Mouse (Mus musculus) stomach, embryonic 16.5 days (tissue): ENCODE measurements at regions not wholly inside any gene's neighbourhood (a gene's known extent, or its start where the extent isn't known, plus 50 kb on each side); places are given as distances from the start of the nearest gene placed in this dataset.

ENCODE experiments used
- ATAC-seq: fragments of 200-750 bp; cut with Nextera tagmentation; 2 replicates; pipeline ENCODE4 v1.8.0; 2017; ENCODE audit warnings: moderate number of reproducible peaks, moderate TSS enrichment; ENCODE audit not compliant: insufficient read depth, low FRiP score
- H3K27ac ChIP-seq: fragments of 300-500 bp; sonication (generic); 2 replicates; pipeline ENCODE4 v1.5.1; 2014; ENCODE audit warnings: low read length
- H3K27me3 ChIP-seq: fragments of 300-500 bp; sonication (generic); 2 replicates; pipeline ENCODE4 v1.6.1; 2014; ENCODE audit warnings: low read length, control low read depth, mixed read lengths; ENCODE audit not compliant: control insufficient read depth, insufficient read depth
- H3K36me3 ChIP-seq: fragments of 300-500 bp; sonication (generic); 2 replicates; pipeline ENCODE4 v1.6.1; 2014; ENCODE audit warnings: low read length; ENCODE audit not compliant: control insufficient read depth, insufficient read depth
- H3K4me1 ChIP-seq: fragments of 300-500 bp; sonication (generic); 2 replicates; pipeline ENCODE4 v1.6.1; 2014; ENCODE audit warnings: low read length, control low read depth, mixed read lengths; ENCODE audit not compliant: control insufficient read depth, insufficient read depth
- H3K4me2 ChIP-seq: fragments of 300-500 bp; sonication (generic); 2 replicates; pipeline ENCODE4 v1.6.1; 2014; ENCODE audit warnings: low read depth, low read length, mixed read lengths
- H3K4me3 ChIP-seq: fragments of 300-500 bp; sonication (generic); replicated peaks from 2 replicates; pipeline ENCODE4 v1.5.1; 2014; ENCODE audit warnings: mild to moderate bottlenecking, low read length
- H3K9ac ChIP-seq: fragments of 300-500 bp; sonication (generic); 2 replicates; pipeline ENCODE4 v1.6.1; 2014; ENCODE audit warnings: low read length
- H3K9me3 ChIP-seq: fragments of 300-500 bp; sonication (generic); replicated peaks from 2 replicates; pipeline ENCODE4 v1.6.1; 2016; ENCODE audit warnings: low read length, control low read depth; ENCODE audit not compliant: control insufficient read depth
- WGBS: fragments of 180-500 bp; shearing (Covaris S2); extraction: QIAGEN DNeasy Blood & Tissue Kit; methylation state at CpG from one replicate; pipeline ENCODE4 v1.1.7; 2014; 5-methylcytosine and 5-hydroxymethylcytosine counted together

GRCm38 (mm10) chr13:11490766-11491165, 616.0 kb downstream of the Ryr2 start:
- Histone ChIP-seq H3K9me3 (no peaks in the 10 kb centered on the region), H3K4me2 (no peak overlapping the region), H3K36me3 (no peaks in the 10 kb centered on the region), H3K27me3 (no peaks in the 10 kb centered on the region), H3K27ac (no peak overlapping the region), H3K9ac (no peak overlapping the region), H3K4me1 (no peaks in the 10 kb centered on the region), H3K4me3 (no peak overlapping the region)
- no peak for ATAC-seq
- WGBS = 79% methylated on average over 3 of the region's 3 CpGs

DNA sequence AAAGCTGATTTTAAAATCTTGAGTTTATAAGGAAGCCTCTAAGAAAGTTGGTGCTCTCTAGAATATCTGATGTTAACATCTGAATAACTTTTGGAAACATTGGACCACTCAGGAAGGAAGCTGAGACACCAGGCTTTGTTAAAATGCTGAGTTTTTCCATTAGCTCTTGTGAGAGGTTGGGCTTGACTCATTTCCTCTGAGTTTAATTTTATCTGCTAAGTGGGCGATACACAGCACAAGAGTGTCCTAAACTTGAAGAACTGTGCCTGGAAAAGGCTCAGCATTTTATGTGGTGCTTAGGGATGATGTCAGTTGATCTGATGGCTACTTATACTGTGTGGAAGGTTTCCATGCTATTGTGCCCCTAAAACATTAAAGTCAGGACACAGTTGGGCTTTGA, 623.6 kb downstream of the Ryr2 start:
- Histone ChIP-seq H3K9ac (no peak overlapping the region), H3K4me1 (no peaks in the 10 kb centered on the region), H3K27ac (no peak overlapping the region), H3K27me3 (no peaks in the 10 kb centered on the region), H3K4me2 (no peak overlapping the region), H3K36me3 (no peaks in the 10 kb centered on the region), H3K9me3 (no peaks in the 10 kb centered on the region), H3K4me3 (no peak overlapping the region)
- WGBS = 74% methylated on average over 1 of the region's 1 CpGs
- ATAC-seq = no peak

DNA sequence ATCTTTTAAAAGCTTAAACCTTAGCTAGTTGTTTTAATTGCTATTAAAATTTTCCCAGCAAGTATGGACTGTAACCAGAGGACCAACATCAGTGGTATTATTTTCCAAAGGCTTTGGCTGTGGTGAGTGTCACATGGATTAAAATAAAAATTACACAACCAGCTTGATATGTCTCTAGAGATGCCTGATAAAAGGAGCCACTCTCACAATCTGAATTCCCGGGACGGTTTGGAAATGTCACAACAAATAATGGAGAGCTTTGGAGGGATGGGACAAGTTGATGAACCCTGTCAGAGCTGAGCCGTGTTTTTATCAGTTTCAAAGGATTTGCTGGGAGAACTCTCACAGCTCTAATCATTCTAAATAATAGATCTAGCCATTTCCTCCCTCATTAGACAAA, 624.0 kb downstream of the Ryr2 start:
- no peak for ATAC-seq
- Histone ChIP-seq H3K9me3 (no peaks in the 10 kb centered on the region), H3K4me3 (no peak overlapping the region), H3K27ac (no peak overlapping the region), H3K4me1 (no peaks in the 10 kb centered on the region), H3K36me3 (no peaks in the 10 kb centered on the region), H3K27me3 (no peaks in the 10 kb centered on the region), H3K9ac (no peak overlapping the region), H3K4me2 (no peak overlapping the region)
- WGBS = 43% methylated on average over 3 of the region's 3 CpGs

GRCm38 (mm10) chr13:11460251-11460650, 646.5 kb downstream of the Ryr2 start:
- H3K4me2 ChIP-seq = no peak overlapping the region
- WGBS = 80% methylated on average over 2 of the region's 2 CpGs
- no peaks in the 10 kb centered on the region for H3K4me1 ChIP-seq
- H3K9me3 ChIP-seq = no peaks in the 10 kb centered on the region
- no peaks in the 10 kb centered on the region for H3K27me3 ChIP-seq
- no peak overlapping the region for H3K4me3 ChIP-seq
- H3K9ac ChIP-seq = no peak overlapping the region
- no peak for ATAC-seq
- H3K36me3 ChIP-seq = no peaks in the 10 kb centered on the region
- H3K27ac ChIP-seq = no peak overlapping the region

DNA sequence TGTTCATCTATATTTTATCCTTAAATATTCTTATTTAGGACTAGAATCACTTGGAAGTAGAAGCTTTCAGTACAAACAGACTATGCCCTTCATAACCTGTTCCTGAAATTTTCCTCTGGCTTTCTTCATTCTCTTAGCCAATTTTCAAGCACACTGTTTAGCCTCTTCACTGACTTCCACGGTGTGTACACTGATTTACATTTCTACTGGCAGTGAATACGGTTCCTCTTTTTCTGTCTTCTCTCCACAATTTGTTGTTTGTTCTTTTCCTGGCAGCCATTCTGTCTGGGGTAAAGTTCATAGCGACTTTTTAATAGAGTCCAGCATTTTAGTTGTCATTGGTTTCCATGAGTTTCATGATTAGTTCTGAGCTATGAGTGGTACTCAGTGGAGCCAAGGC, 651.6 kb downstream of the Ryr2 start:
- no peak overlapping the region for H3K9ac ChIP-seq
- H3K4me3 ChIP-seq = no peak overlapping the region
- H3K36me3 ChIP-seq = no peaks in the 10 kb centered on the region
- no peak for ATAC-seq
- no peaks in the 10 kb centered on the region for H3K27me3 ChIP-seq
- H3K27ac ChIP-seq = no peak overlapping the region
- H3K4me2 ChIP-seq = no peak overlapping the region
- 62% methylated on average over 3 of the region's 3 CpGs for WGBS
- H3K4me1 ChIP-seq = no peaks in the 10 kb centered on the region
- H3K9me3 ChIP-seq = no peaks in the 10 kb centered on the region

DNA sequence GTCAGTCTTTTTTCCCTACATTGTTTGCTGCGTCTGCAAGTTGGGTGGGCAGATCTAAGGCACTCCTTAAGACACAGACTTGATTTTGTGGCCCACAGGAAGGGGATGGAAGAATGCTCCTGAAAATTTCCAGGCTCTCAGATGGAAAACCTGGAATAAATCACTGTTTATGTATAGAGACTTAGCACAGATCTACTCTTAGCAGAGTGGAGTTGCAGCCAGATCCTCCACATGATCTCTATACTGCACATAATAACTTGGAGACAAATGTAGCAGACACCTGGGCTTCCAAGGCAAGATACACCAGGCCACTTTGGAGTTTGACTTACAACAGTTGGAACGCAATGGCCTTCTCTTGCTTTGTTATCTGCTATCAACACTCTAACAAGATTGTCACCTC, 654.3 kb downstream of the Ryr2 start:
- no peaks in the 10 kb centered on the region for H3K9me3 ChIP-seq
- no peak overlapping the region for H3K9ac ChIP-seq
- peak; percentile 58; the same call in 1 of the 2 replicates for ATAC-seq
- no peaks in the 10 kb centered on the region for H3K27me3 ChIP-seq
- no peak overlapping the region for H3K27ac ChIP-seq
- H3K36me3 ChIP-seq = no peaks in the 10 kb centered on the region
- H3K4me3 ChIP-seq = no peak overlapping the region
- no peaks in the 10 kb centered on the region for H3K4me1 ChIP-seq
- WGBS = 59% methylated on average over 2 of the region's 2 CpGs
- H3K4me2 ChIP-seq = no peak overlapping the region

- H3K4me2 ChIP-seq = no peak overlapping the region
- peak; percentile 72; the same call in 1 of the 2 replicates for ATAC-seq
These were observed 674.0 kb downstream of the Ryr2 start for GRCm38 (mm10) chr13:11432465-11433339.

GRCm38 (mm10) chr13:11426820-11427219, 679.9 kb downstream of the Ryr2 start:
- Histone ChIP-seq H3K36me3 (no peaks in the 10 kb centered on the region), H3K4me2 (no peak overlapping the region), H3K4me1 (no peaks in the 10 kb centered on the region), H3K9ac (no peak overlapping the region), H3K9me3 (peaks cover 7% of the 10 kb centered on the region; the same call in 1 of the 2 replicates), H3K27ac (no peak overlapping the region), H3K27me3 (no peaks in the 10 kb centered on the region), H3K4me3 (no peak overlapping the region)
- ATAC-seq = no peak

More at GRCm38 (mm10) chr13:11432465-11433339, 674.0 kb downstream of the Ryr2 start:
- 42% methylated on average over 7 of the region's 7 CpGs for WGBS
- peaks cover 7% of the 10 kb centered on the region; the same call in 1 of the 2 replicates for H3K4me1 ChIP-seq
- no peaks in the 10 kb centered on the region for H3K9me3 ChIP-seq
- peak overlapping the region; percentile 55 for H3K27ac ChIP-seq
- no peak overlapping the region for H3K9ac ChIP-seq
- H3K36me3 ChIP-seq = no peaks in the 10 kb centered on the region
- H3K4me3 ChIP-seq = no peak overlapping the region
- no peaks in the 10 kb centered on the region for H3K27me3 ChIP-seq

GRCm38 (mm10) chr13:11392027-11392426, 714.7 kb downstream of the Ryr2 start:
- Histone ChIP-seq H3K9me3 (no peaks in the 10 kb centered on the region), H3K27me3 (no peaks in the 10 kb centered on the region), H3K4me3 (no peak overlapping the region), H3K4me2 (no peak overlapping the region), H3K4me1 (no peaks in the 10 kb centered on the region), H3K36me3 (no peaks in the 10 kb centered on the region), H3K9ac (no peak overlapping the region), H3K27ac (no peak overlapping the region)
- 72% methylated on average over 2 of the region's 2 CpGs for WGBS
- ATAC-seq = no peak
